Mouse (Mus musculus) thymus, postnatal 4 days (tissue): ENCODE data around the gene Ptbp2.

ENCODE experiments used
- DNase-seq: peaks from one replicate; pipeline ENCODE4 v3.0.0; 2021

Ptbp2 gene

DNA sequence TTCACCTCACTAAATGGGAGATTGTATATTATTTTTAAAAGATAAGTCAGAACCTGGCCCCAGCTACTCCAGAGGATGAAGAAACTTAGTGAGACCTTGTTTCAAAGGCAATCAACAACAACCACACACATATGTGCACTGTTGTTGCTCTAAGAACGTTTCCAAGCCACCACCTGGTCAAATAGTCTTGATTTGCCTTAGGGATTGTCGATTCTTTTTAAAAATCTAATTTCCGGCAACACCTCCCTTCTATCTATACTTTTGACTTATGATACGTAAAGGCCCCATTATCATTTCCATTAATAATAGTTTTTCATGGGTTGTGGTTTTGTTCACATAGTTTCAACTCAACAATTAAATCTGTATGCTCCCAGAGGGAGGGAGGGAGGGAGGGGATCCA, at the start of gene Ptbp2:
TSS of gene Ptbp2 (minus strand) at position 101 of the 400 bp plus-strand sequence.
- DNase-seq: no peak

DNA sequence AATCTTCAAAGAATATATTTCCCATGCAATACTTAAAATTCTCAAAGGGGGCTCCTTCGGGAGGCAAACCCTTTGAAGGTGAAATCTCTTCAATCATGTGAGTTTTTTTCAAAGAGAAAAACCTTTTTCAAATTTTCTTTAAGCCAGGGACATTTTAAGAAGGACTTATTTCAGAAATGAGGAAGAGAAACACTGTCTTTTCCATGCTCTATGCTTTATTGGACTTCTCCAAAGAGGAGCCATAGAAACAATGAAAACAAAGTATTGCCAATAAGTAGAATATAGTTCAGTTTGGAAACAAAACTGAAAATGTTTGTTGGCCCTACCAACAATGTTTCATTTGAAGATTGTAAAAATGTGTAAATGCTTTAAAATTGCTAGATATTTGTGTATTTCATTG, 30.4 kb upstream of the Ptbp2 start:
- no peak for DNase-seq

DNA sequence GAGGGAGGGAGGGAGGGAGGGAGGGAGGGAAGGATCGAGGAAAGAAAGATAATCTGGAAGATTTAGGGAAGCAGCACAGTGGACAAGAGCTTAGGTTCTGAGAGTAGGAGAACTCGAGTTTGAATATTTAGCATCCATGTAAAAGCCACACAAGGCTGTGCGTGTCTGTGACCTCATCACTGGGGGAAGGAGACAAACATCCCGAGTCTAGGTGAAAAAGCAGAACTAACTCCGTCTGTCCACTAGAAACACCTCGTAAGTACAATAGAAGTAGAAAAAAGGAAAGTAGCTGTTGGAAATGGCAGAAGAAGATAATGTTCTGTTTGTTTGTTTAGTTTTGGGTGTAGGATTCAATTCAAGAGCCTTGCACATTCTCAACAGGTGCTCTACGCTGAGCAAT, 21.9 kb upstream of the Ptbp2 start:
- DNase-seq: no peak

DNA sequence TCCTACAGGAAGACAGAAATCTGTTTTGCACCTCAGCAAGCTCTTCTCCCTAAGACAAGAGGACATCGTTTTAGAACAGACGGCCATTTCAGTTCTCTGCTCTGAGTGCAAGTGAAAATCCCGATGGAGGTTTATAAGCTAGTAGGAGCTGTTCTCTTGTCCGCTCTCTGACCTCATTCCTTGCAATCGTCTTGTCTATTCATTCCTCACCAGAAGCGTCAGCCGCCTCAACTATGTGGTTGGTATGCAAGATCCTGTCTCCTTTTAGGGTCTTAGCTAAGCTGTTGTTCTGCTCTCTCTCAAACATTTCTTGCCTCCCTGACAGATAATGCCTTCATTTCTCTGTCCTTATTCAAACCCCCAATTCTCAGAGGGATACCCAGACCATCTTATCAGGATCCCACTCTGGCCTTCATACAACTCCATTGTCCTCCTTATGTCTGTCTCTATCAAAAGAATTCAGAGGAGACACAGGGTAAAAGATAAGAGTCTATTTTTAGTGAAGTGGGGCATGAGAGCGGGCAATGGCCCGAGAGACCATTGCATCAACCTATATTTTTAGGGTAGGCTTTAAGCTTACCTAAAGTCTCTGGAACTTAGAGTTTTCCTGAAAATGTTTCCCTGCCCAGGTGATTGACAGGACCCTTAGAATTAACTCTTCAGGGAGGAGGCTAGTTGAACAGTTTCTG, 10.6 kb upstream of the Ptbp2 start:
- DNase-seq: no peak

DNA sequence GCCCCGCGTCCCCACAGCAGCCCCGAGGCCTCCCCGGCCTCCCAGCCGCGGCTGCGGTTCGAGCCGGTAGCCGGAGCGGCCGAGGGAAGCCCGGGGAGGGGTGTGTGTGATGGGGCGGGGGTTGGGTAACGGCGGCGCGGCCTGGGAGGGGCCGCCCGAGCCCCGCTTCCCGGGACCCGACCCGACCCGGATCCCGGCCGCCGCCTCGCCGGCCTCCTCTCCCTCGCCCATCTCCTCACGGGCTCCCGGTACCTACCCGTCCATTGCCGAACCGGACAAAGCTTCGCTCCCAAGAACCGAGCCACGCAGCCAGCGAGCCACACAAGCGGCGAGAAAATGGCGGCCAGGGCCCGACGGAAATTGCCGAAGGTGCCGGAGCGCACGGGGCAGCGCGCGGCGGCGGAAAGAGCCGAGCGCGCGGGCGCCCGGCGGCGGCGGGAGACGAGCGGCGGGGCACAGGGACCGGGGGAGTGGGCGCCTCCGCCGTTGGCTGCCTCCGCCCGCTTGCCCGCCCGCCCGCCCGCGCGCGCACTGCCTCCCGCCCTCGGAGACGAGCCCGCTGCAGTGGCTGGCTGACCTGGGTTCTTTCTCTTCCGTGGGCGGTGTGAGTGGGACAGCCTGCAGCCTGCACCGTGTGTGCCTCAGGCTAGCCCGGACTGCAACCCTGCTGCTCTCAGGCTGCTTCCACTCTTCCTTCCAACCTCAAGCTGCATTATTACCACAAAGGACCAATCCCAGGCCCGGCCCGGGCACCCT, 1.1 kb downstream of the Ptbp2 start:
- DNase-seq: peak; percentile 93

DNA sequence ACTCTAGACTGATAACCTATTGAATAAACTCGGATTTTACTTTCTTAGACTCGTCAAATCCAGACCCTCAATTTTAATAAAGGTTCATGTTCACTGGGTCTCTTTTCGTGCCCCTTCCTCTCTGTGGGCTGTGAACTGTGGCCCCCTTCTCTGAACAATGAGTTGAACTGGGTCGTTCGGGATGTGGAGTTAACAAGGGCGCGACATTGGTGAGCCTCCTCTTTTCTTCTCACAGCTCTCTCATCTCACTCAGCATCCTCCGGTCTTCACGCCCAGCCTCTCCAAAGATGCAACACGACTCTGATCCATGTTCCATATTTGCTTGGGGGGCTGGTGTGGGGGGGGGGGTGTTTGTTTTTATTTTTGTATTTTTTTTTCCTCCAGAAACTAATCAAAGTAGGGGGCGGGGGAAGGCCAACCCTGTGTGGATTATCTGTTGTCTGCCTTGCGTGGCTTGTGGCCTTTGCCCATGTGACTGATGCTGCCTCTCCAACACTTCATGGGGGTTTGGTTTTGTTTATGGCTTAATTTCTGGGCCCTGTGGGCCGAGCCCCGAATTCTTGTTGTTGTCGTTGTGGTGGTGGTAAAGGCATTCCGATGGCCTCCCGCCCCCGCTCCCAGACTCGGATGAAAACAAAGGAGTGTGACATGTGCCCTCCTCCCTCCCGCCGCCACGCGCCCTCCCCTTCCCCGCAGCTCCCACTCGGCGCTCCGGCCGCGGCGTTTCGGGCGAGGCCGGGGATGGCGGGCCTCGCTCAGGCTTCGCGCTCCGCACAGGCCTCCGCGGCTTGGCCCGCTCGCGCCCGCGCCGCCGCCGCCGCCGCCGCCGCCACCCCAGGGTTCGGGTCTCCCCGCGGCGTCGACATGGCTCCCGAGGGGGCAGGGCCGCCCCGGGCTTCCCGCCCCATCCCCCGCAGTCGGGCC, 2.0 kb downstream of the Ptbp2 start:
- DNase-seq: peak; percentile 39

DNA sequence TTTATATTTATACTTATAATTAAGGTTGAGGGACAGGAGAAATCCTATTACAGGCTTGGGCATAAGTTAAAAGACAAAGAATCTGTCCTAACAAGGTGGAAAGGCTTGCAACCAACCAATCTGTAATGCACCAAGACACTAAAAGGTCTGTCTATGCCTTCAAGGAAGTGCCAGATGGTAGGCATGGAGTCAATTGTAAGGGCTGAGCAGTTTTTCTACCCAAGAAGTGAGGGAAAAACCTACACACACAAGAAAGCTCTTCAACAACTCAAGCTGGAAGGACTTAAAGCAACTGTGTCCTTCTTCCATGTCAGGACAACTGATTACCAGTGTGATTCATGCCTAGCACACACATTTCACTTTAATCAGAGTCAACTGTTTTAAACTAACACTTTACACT, 3.4 kb downstream of the Ptbp2 start:
- no peak for DNase-seq

DNA sequence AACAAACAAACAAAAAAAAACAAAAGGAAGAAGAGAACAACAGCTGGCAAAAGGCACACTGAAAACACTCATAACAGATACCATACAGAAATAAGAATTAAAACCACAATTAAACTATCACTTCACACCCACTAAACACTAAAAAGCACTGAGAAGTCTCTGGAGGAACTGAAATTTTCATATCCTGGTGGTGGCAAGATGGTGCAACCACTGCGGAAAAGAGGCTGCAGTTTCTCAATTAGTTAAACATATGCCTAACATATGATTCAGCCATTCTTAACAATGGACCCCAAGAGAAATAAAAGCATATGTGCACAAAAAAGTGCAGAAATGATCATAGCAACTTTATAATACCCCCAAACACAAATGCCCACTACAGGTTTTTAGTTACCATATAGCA, 5.0 kb downstream of the Ptbp2 start:
- no peak for DNase-seq

DNA sequence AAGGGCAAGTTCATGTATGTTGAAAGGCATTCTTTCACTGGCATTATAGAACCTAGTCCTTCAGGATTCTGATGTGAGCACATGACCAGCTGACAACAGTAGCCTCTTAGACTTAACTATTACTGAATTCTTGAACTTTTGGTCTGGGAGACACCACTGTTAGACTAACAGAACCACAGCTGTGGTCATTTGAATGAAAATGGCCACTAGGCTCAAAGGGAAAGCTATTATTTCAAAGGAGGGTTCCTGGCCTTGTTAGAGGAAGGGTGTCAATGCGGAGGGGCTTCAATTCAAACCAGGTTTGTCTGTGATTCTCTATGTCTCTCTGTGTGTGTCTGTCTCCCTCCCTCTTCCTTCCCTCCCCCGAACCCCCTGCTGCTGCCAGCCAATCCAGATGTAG, 5.8 kb downstream of the Ptbp2 start:
- DNase-seq: no peak

DNA sequence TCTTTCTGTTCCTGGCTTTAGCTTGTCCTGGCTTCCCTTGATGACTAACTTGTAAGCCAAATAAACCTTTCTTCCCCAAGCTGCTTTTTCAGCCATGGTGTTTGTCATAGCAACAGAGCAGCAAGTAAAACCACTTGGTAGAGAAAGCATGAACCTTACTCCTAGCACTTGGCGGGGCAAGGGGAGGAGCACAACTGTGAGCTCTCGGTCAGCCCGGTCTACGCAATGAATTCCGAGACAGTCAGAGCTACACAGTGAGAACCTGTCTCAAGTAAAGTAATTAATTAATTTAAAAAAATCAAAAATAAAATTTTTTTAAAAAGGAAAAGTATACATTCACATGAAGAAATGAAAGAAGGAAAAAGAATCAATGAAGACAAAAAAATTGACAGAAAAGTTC, 8.1 kb downstream of the Ptbp2 start:
- no peak for DNase-seq

DNA sequence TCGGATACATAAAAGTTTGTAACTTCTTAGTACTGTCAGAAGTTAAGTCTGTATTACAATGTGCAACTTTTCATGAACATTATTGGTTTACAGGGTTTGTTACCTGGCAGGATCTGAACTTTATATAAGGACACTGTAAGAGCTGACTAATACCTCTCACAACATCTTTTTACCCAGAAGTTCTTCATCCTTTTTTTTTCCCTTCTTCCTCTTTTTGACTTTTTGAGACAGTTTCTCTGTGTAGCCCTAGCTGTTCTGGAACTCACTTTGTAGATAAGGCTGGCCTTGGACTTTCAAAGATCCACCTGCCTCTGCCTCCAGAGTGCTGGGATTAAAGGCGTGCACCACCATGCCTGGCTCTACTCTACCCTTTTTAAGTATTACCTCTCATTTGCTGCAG, 11.5 kb downstream of the Ptbp2 start:
- DNase-seq: no peak

DNA sequence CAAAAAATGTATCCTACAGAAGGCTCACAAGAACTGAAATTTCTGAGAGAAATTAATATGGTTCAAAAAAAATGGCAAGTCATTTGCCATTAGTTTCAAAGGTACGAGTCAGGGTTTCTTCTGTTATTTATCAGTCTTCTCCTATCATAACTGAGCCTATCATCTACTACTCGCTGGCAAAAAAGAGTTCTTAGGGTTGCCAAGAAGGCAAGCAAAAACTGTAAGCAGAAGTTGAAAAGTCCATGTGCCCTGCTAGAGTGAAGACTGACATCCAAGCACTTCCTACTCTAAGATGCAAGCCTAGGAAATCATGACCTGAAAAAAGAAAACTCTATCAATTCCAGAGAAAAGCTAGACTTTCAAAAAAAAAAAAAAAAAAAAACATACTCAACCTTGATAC, 20.5 kb downstream of the Ptbp2 start:
- no peak for DNase-seq

DNA sequence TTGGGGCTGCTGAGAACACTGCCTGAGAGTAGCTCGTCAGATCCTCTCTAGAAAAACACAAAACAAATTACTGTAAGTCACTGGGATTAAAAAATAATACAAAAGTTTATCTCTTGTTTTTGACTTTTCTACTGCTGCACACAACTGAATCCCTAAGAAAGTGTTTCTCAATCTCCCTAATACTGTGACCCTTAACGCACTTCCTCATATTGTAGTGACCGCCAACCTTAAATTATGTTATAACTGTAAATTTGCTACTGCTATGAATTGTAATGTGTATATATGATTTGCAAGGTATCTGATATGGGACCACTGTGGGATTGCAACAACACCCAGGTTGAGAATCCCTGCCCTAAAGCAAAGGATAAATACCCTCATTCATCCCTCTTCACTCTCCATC, 22.5 kb downstream of the Ptbp2 start:
- DNase-seq: no peak

DNA sequence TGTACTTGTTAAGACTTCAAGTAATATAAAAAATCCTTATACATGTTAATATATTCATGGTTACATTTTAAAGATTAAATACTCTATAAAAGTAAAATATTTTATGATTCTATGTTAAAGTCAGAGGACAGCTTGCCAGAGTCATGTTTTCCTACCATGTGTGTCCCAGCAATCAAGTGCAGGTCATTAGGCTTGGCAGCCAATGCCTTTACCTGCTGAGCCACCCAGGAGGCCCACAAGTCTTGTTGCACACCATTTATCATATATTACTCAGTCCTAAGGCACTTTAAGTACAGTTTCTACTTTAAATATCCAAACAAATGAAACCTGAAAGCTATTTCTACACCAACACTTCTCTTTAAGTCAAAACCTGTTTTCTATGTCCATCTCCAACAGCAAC, 30.5 kb downstream of the Ptbp2 start:
- no peak for DNase-seq

DNA sequence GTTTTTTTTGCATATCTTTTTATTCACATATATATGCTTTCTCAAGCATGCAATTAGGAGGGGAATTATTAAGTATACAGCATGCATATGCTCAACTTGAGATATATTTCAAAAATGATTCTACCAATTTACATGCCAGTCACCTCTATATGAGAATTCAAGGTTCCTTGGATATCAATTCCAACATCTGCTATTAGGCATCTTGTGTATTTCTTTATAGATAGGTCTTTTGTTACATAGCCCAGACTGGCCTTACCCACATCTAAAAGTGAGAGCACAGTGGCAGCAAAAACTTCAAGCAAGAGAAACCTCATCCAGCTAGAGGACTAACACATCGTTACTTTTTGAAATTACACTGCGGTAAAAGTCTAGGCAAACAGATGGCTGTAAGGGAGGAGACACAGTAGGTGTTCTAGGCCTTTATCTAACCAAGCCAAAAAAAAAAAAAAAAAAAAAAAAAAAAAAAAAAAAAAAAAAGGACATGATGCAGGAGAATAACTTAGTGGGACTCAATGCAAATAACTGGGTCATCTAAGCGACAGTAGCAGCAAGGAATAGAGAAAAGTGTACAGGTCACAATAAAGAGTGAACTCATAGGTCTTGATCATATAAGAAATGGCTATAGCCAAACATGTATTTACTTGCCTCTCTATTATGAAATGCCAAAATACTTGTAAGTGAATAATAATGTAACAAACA, 34.6 kb downstream of the Ptbp2 start:
- DNase-seq: no peak

DNA sequence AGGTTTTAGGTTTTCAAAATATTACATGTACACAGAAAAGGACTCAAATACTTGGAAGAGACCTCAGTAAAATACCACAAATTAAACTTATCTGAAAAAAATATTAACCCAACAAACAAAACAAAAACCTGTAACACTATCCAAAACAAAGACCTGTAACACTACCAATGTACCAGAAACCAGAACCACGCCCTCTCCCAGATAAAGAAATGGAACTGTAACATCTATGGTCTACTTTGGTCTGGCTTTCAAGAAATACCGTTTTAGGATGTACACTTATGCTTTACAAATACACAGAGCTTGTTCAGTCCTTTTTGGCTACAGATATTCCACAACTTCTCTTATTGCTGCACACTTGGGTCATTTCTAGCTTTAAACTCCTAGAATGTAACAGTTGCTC, 35.1 kb downstream of the Ptbp2 start:
- DNase-seq: no peak

DNA sequence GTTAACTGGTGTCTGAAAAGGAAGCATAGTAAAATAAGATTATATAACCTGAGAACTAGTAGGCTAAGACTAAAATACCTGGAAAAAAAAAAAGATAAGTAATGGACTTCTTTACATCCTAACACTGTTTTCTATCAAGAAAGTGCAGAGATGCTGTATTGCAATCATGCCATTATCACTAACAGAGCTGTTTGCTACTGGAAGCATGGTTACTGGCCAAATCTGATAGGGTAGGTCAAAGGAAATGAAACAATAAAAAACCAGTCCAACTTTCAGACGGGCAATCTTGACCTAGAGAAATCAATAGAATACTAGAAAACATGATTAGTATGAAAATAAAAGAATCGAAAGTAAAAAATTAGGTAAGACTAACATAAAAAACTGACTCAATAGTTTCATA, 37.6 kb downstream of the Ptbp2 start:
- no peak for DNase-seq

DNA sequence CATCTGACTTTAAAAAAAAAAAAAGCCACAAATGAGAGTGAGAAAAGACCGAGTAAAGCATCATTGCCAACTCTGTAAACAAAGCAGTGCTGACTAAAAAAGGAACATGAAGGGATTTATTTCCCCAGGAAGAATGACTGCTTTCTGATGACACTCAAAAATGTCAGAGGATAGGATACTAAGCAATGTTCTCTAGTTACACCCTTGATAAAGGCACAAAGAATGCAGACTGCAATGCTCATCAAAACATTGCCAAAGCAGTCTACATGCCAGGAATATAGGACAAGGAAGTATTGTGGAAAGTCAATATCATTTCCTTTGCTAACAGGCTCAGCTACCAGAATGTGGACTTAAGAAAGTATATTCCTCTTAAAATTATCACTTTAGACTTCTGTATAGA, 38.5 kb downstream of the Ptbp2 start:
- no peak for DNase-seq

DNA sequence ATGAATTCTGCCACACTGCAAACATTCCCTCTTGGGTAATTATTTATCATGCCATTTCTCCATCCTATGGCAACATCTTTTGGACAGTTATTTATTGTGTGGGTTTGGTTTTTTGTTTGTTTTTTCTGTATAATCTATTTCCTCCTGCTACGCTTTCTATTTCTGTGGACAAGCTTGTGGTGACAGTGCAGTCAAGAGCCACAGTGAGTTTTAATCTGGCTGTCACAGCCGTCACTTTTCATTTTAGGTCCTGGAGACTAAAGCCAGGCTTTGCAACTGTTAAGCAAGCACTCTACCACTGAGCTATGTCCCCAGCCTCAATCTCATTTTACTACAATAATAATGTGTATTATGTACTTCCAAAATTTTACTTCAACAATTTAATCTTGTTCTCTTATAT, 54.4 kb downstream of the Ptbp2 start:
- DNase-seq: no peak

DNA sequence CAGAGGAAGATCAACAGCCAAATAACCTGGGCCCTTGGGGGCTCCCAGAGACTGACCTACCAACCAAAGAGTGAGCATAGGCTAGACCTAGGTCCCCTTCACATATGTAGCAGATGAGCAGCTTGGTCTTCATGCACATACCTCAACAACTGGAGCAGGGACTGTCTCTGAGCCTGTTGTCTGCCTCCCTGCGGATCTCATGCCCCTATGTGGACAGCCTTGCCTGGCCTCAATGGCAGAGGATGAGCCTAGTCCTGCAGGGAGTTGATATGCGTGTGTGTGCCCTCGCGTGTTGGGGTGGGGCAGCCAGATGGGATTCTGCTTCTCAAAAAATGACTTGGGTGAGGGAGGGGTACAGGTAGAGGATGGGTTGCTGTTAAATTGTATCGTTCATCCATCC, 72.2 kb downstream of the Ptbp2 start:
- no peak for DNase-seq

DNA sequence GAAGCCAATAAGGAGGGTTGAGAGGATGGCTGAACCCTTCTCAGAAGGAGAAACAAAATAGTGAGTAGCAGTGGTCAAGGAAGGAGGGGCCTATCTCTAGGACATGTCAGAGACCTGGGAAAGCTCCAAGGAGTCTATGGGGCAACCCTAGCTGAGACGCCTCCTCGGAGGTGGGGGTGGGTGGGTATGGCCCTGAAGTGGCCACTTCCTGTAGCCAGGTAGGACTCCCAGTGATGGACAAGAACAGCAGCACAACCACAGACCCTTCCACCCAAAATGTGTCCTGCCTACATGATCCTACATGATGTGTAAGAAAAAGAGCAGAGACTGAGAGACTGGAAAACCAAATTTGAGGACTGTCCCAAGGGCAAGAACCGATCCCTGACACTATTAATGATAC, 72.8 kb downstream of the Ptbp2 start:
- DNase-seq: no peak

DNA sequence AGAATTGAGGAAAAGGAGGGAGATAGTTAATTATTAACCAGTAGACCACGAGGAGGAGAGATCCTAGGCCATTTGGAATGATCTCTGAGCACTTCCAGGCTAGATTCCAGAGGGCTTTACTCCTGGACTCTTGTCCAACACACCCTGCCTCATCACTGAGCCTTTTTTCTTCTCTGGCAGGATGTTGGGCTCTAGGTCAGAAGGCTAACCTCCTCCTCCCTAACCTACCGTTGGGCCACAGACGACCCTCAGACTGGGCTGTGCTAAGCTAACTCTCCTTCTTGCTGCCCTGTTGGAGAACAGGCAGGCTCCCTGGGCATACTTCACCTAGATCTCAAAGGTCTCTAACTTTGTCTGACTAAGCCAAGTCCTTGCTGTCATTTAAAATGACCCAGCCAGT, 82.8 kb downstream of the Ptbp2 start:
- no peak for DNase-seq

DNA sequence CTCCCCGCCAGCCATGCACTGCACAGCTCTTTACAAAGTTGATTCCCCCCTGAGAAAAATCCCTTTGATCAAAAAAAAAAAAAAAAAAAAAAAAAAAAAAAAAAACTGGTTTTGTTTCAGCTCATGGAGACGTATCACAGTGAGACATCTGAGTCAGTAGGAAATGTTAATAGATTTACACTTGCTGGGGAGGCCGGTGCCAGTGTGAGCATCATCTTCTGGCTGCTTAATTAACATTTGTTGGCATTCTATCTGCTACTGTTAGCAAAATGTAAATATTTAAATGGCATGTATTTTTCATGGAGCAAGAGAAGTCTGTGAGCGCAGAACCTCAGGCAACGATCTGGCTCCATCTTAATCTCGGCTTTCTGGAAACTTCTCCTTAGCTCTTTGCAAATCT, 99.5 kb downstream of the Ptbp2 start:
- no peak for DNase-seq
